Mouse (Mus musculus): ENCODE measurements at regions not wholly inside any gene's neighbourhood (a gene's known extent, or its start where the extent isn't known, plus 50 kb on each side); places are given as distances from the start of the nearest gene placed in this dataset.

DNA sequence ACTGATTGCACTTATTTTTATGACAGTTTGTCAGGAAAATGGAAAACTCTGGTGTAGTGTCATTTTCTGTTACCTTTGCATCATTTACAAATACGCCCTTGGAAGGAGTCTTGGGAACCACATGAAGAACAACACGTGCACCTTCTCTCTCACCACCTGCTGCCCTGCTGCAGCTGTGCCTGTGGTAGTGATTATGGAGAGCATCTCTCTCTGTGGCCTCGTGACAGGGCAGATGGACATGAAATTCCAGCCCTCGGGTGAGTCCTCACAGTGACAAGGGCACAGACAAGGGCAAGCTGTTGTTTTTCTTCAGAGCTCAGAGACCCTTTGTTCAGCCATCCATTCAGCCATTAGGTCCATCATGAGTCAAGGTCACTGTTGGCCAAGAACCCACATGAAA is 276.8 kb upstream of the Tas2r119 start:
- Histone ChIP-seq H3K27ac (ENCODE audit: low read depth) (no peak overlapping the region), H3K27me3 (ENCODE audit: insufficient read depth, low read length) (no peaks in the 10 kb centered on the region), H3K4me3 (ENCODE audit: low read depth, low read length) (no peak overlapping the region), H3K9me3 (ENCODE audit: low read length) (no peaks in the 10 kb centered on the region), H3K36me3 (replicated peaks; ENCODE audit: insufficient read depth, low read length) (no peaks in the 10 kb centered on the region), H3K4me1 (ENCODE audit: insufficient read depth) (no peaks in the 10 kb centered on the region), H3K4me2 (ENCODE audit: low read depth, low read length) (no peak overlapping the region), H3K9ac (replicated peaks) (no peak overlapping the region)
- whole genome bisulfite sequencing (ENCODE audit: insufficient replicate concordance) = 58% methylated on average over 4 of the region's 4 CpGs
- TF ChIP-seq CTCF (IDR thresholded peaks at IDR 0.05; ENCODE audit: low read depth) = no peak
- no peak for TF ChIP-seq EP300 (IDR thresholded peaks at IDR 0.05; ENCODE audit: low read depth)
- ATAC-seq = no peak
- DNase-seq = no peak

DNA sequence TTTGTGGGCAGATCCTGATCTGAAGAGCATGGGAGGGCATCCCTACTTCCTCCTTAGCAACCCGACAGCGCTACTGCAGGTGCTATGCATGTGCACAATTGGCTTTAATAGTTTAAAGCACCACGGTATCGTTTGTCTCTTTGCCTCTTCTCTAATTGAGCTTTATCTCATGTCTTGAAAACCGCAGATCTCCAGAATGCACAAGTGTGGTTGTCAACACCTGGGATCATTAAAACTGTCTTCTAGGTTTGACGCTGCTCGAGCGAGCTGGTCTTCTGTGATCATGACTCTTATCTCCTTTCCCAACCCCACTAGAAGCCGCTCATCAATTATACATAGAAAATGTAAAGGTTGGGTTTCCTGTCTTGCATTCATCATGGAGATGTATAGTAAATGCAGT is 268.7 kb upstream of the Tas2r119 start:
- H3K4me3 ChIP-seq (ENCODE audit: low read depth, low read length) = no peak overlapping the region
- no peak overlapping the region for H3K9ac ChIP-seq (replicated peaks)
- H3K4me1 ChIP-seq (ENCODE audit: insufficient read depth) = no peaks in the 10 kb centered on the region
- no peak overlapping the region for H3K27ac ChIP-seq (ENCODE audit: low read depth)
- WGBS (ENCODE audit: insufficient replicate concordance) = 77% methylated on average over 9 of the region's 9 CpGs
- no peak overlapping the region for H3K4me2 ChIP-seq (ENCODE audit: low read depth, low read length)
- DNase-seq (no peak), ATAC-seq (no peak)
- H3K36me3 ChIP-seq (replicated peaks; ENCODE audit: insufficient read depth, low read length) = no peaks in the 10 kb centered on the region
- H3K9me3 ChIP-seq (ENCODE audit: low read length) = no peaks in the 10 kb centered on the region
- no peak for TF ChIP-seq EP300 (IDR thresholded peaks at IDR 0.05; ENCODE audit: low read depth)
- TF ChIP-seq CTCF (IDR thresholded peaks at IDR 0.05; ENCODE audit: low read depth) = no peak
- H3K27me3 ChIP-seq (ENCODE audit: insufficient read depth, low read length) = no peaks in the 10 kb centered on the region

DNA sequence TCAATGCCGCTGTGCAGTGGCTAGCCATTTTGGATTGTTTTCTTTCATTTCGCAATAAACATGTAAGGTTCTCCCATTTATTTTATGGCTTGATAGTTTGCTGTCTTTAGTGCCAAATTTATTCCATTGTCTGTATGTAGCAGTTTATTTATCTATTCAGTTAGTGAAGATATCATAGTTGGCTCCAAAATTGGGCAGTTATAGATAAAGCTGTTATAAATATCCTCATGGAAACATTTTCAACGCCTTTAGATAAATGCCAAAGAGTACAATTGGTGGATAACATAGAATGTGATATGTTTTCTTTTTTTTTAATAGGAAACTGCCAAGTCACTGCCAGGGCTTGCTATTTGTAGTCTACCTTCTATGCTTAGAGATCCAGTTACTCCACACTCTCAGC is 265.1 kb upstream of the Tas2r119 start:
- no peak overlapping the region for H3K4me2 ChIP-seq (ENCODE audit: low read depth, low read length)
- H3K4me3 ChIP-seq (ENCODE audit: low read depth, low read length) = no peak overlapping the region
- H3K9ac ChIP-seq (replicated peaks) = no peak overlapping the region
- no peaks in the 10 kb centered on the region for H3K9me3 ChIP-seq (ENCODE audit: low read length)
- no peaks in the 10 kb centered on the region for H3K27me3 ChIP-seq (ENCODE audit: insufficient read depth, low read length)
- no peak for ATAC-seq
- DNase-seq = no peak
- TF ChIP-seq EP300 (IDR thresholded peaks at IDR 0.05; ENCODE audit: low read depth) (no peak), CTCF (IDR thresholded peaks at IDR 0.05; ENCODE audit: low read depth) (no peak)
- 78% methylated on average over 3 of the region's 3 CpGs for WGBS (ENCODE audit: insufficient replicate concordance)
- H3K4me1 ChIP-seq (ENCODE audit: insufficient read depth) = no peaks in the 10 kb centered on the region
- H3K27ac ChIP-seq (ENCODE audit: low read depth) = no peak overlapping the region
- no peaks in the 10 kb centered on the region for H3K36me3 ChIP-seq (replicated peaks; ENCODE audit: insufficient read depth, low read length)

DNA sequence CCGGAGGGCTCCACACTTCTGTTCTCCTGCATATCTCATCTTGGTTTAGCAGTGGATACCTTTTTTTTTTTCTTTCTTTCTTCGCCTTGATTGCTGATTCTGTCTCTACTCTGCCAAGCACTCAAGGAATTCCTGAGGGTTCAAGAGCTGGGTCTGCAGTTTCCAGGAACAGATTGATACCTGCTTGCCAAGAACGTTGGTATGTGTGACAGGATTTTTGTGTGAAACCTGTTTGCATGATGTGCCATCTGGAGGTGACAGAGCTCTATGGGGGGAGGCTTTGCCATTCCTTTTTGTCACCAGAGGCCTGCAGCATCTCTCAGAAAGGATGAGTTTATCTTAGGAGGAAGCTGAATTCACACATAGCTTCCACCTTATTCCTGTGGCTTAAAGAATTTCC is 255.6 kb upstream of the Tas2r119 start:
- Histone ChIP-seq H3K4me2 (ENCODE audit: low read depth, low read length) (no peak overlapping the region), H3K27ac (ENCODE audit: low read depth) (no peak overlapping the region), H3K4me3 (ENCODE audit: low read depth, low read length) (no peak overlapping the region), H3K27me3 (ENCODE audit: insufficient read depth, low read length) (no peaks in the 10 kb centered on the region), H3K36me3 (replicated peaks; ENCODE audit: insufficient read depth, low read length) (no peaks in the 10 kb centered on the region), H3K9me3 (ENCODE audit: low read length) (peaks cover 4% of the 10 kb centered on the region; the same call in 1 of the 2 replicates), H3K4me1 (ENCODE audit: insufficient read depth) (no peaks in the 10 kb centered on the region), H3K9ac (replicated peaks) (no peak overlapping the region)
- 55% methylated on average over 3 of the region's 3 CpGs for WGBS (ENCODE audit: insufficient replicate concordance)
- no peak for ATAC-seq
- TF ChIP-seq CTCF (IDR thresholded peaks at IDR 0.05; ENCODE audit: low read depth) (no peak), EP300 (IDR thresholded peaks at IDR 0.05; ENCODE audit: low read depth) (no peak)
- no peak for DNase-seq

DNA sequence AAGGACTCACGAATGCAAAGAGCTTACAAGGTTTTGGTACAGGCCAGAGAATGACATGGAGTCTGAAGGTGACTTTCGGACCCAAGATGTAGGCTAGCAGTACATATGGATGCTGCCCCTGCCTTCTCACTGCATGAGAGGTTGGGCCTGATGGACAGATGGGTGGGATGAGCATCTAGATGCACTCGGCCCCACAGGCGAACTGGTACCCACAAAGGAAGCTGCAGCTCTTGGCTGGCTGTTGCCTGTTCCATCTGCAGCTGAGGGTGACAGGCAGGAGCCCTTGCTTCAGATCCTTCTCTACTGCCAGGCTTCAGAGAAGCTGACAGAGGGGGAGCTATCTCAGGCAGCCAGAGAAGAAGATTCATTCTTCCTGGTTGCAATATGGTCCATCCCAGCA is 216.8 kb upstream of the Tas2r119 start:
- Histone ChIP-seq H3K27ac (ENCODE audit: low read depth) (no peak overlapping the region), H3K36me3 (replicated peaks; ENCODE audit: insufficient read depth, low read length) (no peaks in the 10 kb centered on the region), H3K9ac (replicated peaks) (no peak overlapping the region), H3K4me1 (ENCODE audit: insufficient read depth) (no peaks in the 10 kb centered on the region), H3K4me3 (ENCODE audit: low read depth, low read length) (no peak overlapping the region), H3K27me3 (ENCODE audit: insufficient read depth, low read length) (no peaks in the 10 kb centered on the region), H3K9me3 (ENCODE audit: low read length) (no peaks in the 10 kb centered on the region), H3K4me2 (ENCODE audit: low read depth, low read length) (no peak overlapping the region)
- no peak for TF ChIP-seq CTCF (IDR thresholded peaks at IDR 0.05; ENCODE audit: low read depth)
- no peak for TF ChIP-seq EP300 (IDR thresholded peaks at IDR 0.05; ENCODE audit: low read depth)
- 63% methylated on average over 4 of the region's 4 CpGs for WGBS (ENCODE audit: insufficient replicate concordance)
- DNase-seq (no peak), ATAC-seq (no peak)

DNA sequence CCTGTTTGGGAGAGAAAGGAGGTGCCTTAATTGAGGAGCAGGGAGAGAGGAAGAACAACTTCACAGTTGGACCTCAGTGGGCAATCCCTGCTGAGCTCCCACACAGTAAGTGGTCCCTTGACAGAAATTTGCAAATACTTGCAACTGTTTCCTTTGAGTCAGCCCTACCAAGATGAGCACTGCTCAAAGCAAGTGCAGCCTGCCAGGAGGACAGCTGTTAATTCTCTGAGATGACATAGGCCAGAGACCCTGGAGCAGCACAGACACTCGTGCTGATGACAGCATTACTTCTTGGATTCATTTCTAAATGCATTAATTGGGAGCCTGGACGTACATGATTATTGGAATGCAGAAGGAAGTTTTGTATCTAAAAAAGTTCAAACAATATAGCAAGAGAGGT is 215.1 kb upstream of the Tas2r119 start:
- Histone ChIP-seq H3K36me3 (replicated peaks; ENCODE audit: insufficient read depth, low read length) (no peaks in the 10 kb centered on the region), H3K4me3 (ENCODE audit: low read depth, low read length) (no peak overlapping the region), H3K4me1 (ENCODE audit: insufficient read depth) (no peaks in the 10 kb centered on the region), H3K27me3 (ENCODE audit: insufficient read depth, low read length) (no peaks in the 10 kb centered on the region), H3K27ac (ENCODE audit: low read depth) (no peak overlapping the region), H3K4me2 (ENCODE audit: low read depth, low read length) (no peak overlapping the region), H3K9ac (replicated peaks) (no peak overlapping the region), H3K9me3 (ENCODE audit: low read length) (no peaks in the 10 kb centered on the region)
- DNase-seq (no peak), ATAC-seq (no peak)
- TF ChIP-seq EP300 (IDR thresholded peaks at IDR 0.05; ENCODE audit: low read depth) (no peak), CTCF (IDR thresholded peaks at IDR 0.05; ENCODE audit: low read depth) (no peak)
- WGBS (ENCODE audit: insufficient replicate concordance) = 49% methylated on average over 2 of the region's 2 CpGs

DNA sequence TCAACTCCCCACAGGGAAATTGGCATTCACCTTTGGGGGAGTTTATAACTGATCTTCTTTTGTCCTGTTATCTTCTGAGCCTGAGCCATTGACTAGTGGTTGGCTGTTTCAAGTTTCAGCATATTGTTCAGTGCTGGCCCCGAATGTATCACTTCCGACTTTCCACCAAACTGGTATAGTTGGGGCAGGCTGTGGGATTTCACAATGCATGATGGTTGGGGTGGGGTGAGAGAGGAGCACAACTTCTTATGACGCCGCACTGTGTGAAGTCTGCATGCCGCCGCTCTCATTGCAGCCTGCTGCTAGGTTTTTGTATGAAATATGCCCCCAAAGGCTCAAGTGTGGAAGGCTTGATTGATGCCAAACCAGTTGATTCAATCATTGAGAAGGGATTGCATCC is 212.2 kb upstream of the Tas2r119 start:
- ATAC-seq = no peak
- Histone ChIP-seq H3K4me2 (ENCODE audit: low read depth, low read length) (no peak overlapping the region), H3K27me3 (ENCODE audit: insufficient read depth, low read length) (no peaks in the 10 kb centered on the region), H3K4me3 (ENCODE audit: low read depth, low read length) (no peak overlapping the region), H3K9ac (replicated peaks) (no peak overlapping the region), H3K4me1 (ENCODE audit: insufficient read depth) (no peaks in the 10 kb centered on the region), H3K36me3 (replicated peaks; ENCODE audit: insufficient read depth, low read length) (no peaks in the 10 kb centered on the region), H3K9me3 (ENCODE audit: low read length) (no peaks in the 10 kb centered on the region), H3K27ac (ENCODE audit: low read depth) (no peak overlapping the region)
- WGBS (ENCODE audit: insufficient replicate concordance) = 83% methylated on average over 6 of the region's 6 CpGs
- TF ChIP-seq CTCF (IDR thresholded peaks at IDR 0.05; ENCODE audit: low read depth) = no peak
- TF ChIP-seq EP300 (IDR thresholded peaks at IDR 0.05; ENCODE audit: low read depth) = no peak
- no peak for DNase-seq

Data from liver, postnatal 0 days (tissue).